Comparison of ENCODE assay signal across 29 mouse cellular contexts in the genomic region with DNA sequence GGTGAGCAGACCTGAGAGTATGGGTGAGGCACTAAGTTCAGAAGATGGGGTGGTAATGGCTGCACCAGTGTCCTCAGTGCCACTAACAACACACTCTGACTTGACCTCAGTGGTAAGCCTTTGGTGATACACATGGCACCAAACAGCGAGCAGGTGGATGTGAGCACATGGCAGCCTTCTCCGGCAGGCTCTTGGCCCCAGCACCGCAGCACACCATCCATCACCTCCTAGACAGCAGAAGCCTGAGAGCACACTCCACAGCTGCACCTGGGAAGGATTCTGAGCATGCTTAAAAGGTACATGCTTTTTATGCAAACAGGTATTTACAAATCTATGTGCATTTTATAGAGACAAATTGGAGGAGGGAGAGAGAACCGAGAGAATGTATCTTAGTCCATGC.
"Had no signal": no experiment of that assay in that cellular context is flagged by ENCODE, and none has a peak within 500 bp of the region (broad histone marks: within the 10 kb centered on the region; RNA-seq: fewer than 3 reads in every experiment).

No protein-coding gene starts in this region.

- H3K27ac ChIP-seq: limb, embryonic 10.5 days; limb, embryonic 12.5 days; limb, embryonic 13.5 days; limb, embryonic 15.5 days; liver, embryonic 12.5 days; liver, embryonic 13.5 days; liver, embryonic 14.5 days; liver, embryonic 15.5 days; lung, embryonic 15.5 days; macrophage; midbrain, embryonic 10.5 days; midbrain, embryonic 12.5 days; midbrain, embryonic 13.5 days; midbrain, embryonic 15.5 days had no signal

- H3K4me1 ChIP-seq: limb, embryonic 10.5 days; limb, embryonic 12.5 days; liver, embryonic 13.5 days; liver, embryonic 15.5 days; lung, embryonic 15.5 days; megakaryocyte, embryonic 14.5 days; midbrain, embryonic 10.5 days; midbrain, embryonic 12.5 days; midbrain, embryonic 13.5 days; midbrain, embryonic 15.5 days had no signal

- H3K36me3 ChIP-seq: limb, embryonic 10.5 days; limb, embryonic 12.5 days; limb, embryonic 13.5 days; limb, embryonic 15.5 days; liver, embryonic 12.5 days; liver, embryonic 13.5 days; liver, embryonic 15.5 days; lung, embryonic 15.5 days; midbrain, embryonic 10.5 days; midbrain, embryonic 12.5 days; midbrain, embryonic 13.5 days; midbrain, embryonic 15.5 days had no signal

- H3K9ac ChIP-seq: limb, embryonic 12.5 days; limb, embryonic 13.5 days; limb, embryonic 15.5 days; liver, embryonic 12.5 days; liver, embryonic 13.5 days; liver, embryonic 14.5 days; liver, embryonic 15.5 days; liver, postnatal 0 days; lung, embryonic 14.5 days; lung, embryonic 15.5 days; midbrain, embryonic 12.5 days; midbrain, embryonic 13.5 days; midbrain, embryonic 15.5 days had no signal

- H3K4me2 ChIP-seq: limb, embryonic 12.5 days; limb, embryonic 13.5 days; limb, embryonic 15.5 days; liver, embryonic 11.5 days; liver, embryonic 12.5 days; liver, embryonic 13.5 days; liver, embryonic 15.5 days; lung, embryonic 14.5 days; lung, embryonic 15.5 days; midbrain, embryonic 11.5 days; midbrain, embryonic 12.5 days; midbrain, embryonic 13.5 days; midbrain, embryonic 15.5 days had no signal

- DNase-seq: left cerebral cortex, postnatal 4 days; liver; liver, embryonic 13.5 days; liver, postnatal 0 days; lung, adult 18-20 months; lung, adult 2 months; lung, embryonic 14.5 days; lung, postnatal 10 days; lung, postnatal 14 days; lung, postnatal 36 days; lung, postnatal 4 days; midbrain, embryonic 14.5 days had no signal

- H3K27me3 ChIP-seq: limb, embryonic 12.5 days; liver, embryonic 12.5 days; liver, embryonic 13.5 days; liver, embryonic 15.5 days; lung, embryonic 15.5 days; megakaryocyte, embryonic 14.5 days; midbrain, embryonic 12.5 days; midbrain, embryonic 13.5 days; midbrain, embryonic 15.5 days had no signal

- H3K9me3 ChIP-seq: limb, embryonic 10.5 days; limb, embryonic 12.5 days; limb, embryonic 15.5 days; liver, embryonic 12.5 days; liver, embryonic 13.5 days; liver, embryonic 15.5 days; lung, embryonic 15.5 days; megakaryocyte, embryonic 14.5 days; midbrain, embryonic 10.5 days; midbrain, embryonic 12.5 days; midbrain, embryonic 13.5 days; midbrain, embryonic 15.5 days had no signal

- H3K4me3 ChIP-seq: limb, embryonic 10.5 days; limb, embryonic 12.5 days; limb, embryonic 13.5 days; limb, embryonic 15.5 days; liver, embryonic 12.5 days; liver, embryonic 13.5 days; liver, embryonic 15.5 days; lung, embryonic 15.5 days; megakaryocyte, embryonic 14.5 days; midbrain, embryonic 10.5 days; midbrain, embryonic 12.5 days; midbrain, embryonic 13.5 days; midbrain, embryonic 15.5 days; myocyte had no signal
